Mouse (Mus musculus) olfactory bulb, adult 2 months (tissue): Measurements from ENCODE around the gene Dlg2. TPM values are rescaled to one million over a fixed set of nuclear protein-coding genes. Genes with fewer than 3 reads are reported as not detected.
A peak's percentile ranks its signal among the peaks of the same experiment; 100 is the strongest.
"Not testable (repeated sequence)": the region's sequence is repeated elsewhere in the genome, so short reads cannot be mapped to it uniquely, and the experiment has no call there.

Experiments used
- H3K27ac ChIP-seq: fragments of 200-500 bp; 2 replicates; pipeline ENCODE4 v1.5.1; 2012; ENCODE audit warnings: low read depth, low read length; ENCODE audit not compliant: insufficient read depth
- H3K4me1 ChIP-seq: fragments of 200-500 bp; 2 replicates; pipeline ENCODE4 v1.6.1; 2012; ENCODE audit warnings: low read length; ENCODE audit not compliant: control insufficient read depth, insufficient read depth
- H3K4me3 ChIP-seq: fragments of 200-500 bp; 2 replicates; pipeline ENCODE4 v1.5.1; 2012; ENCODE audit warnings: mild to moderate bottlenecking, low read depth, low read length, moderate library complexity; ENCODE audit not compliant: insufficient read depth
- CTCF ChIP-seq: fragments of 200-500 bp; IDR thresholded peaks from 2 replicates; pipeline ENCODE4 v1.5.1; 2012; ENCODE audit warnings: low read depth, mild to moderate bottlenecking, low read length, moderate library complexity; ENCODE audit not compliant: insufficient read depth
- POLR2A ChIP-seq: fragments of 200-500 bp; IDR thresholded peaks from 2 replicates; pipeline ENCODE4 v1.6.1; 2012; ENCODE audit warnings: mild to moderate bottlenecking, low read depth, low read length, moderate library complexity; ENCODE audit not compliant: insufficient read depth
- WGBS: fragments of 180-500 bp; shearing (Covaris S2); methylation state at CpG from one replicate; pipeline ENCODE4 v1.1.7; 2018; 5-methylcytosine and 5-hydroxymethylcytosine counted together
- polyA plus RNA-seq: library from polyadenylated mRNA; stranded (reverse); fragments of >200 nt; gene quantifications from 2 replicates; pipeline ENCODE4 v1.2.4, GENCODE M21; 2012; ENCODE audit warnings: low replicate concordance; ENCODE audit not compliant: missing spikeins, insufficient read depth, insufficient read length

Dlg2 gene
- polyA plus RNA-seq, 1 experiment, result not detected

- 64% methylated on average over 1 of the region's 1 CpGs for WGBS
- Histone ChIP-seq H3K27ac (no peak overlapping the region), H3K4me3 (no peak overlapping the region), H3K4me1 (no peaks in the 10 kb centered on the region)
- TF ChIP-seq POLR2A (no peak), CTCF (no peak)
Observed at GRCm38 (mm10) chr7:90736369-90736768, 259.9 kb downstream of the Dlg2 start.

GRCm38 (mm10) chr7:90748636-90749035 is 272.2 kb downstream of the Dlg2 start:
- no peak overlapping the region for H3K4me3 ChIP-seq
- no peak overlapping the region for H3K27ac ChIP-seq
- no peaks in the 10 kb centered on the region for H3K4me1 ChIP-seq
- TF ChIP-seq CTCF, result no peak
- TF ChIP-seq POLR2A, result no peak
- 40% methylated on average over 1 of the region's 1 CpGs for WGBS

GRCm38 (mm10) chr7:90787945-90788344 is 311.5 kb downstream of the Dlg2 start:
- TF ChIP-seq CTCF (no peak), POLR2A (no peak)
- Histone ChIP-seq H3K4me3 (no peak overlapping the region), H3K4me1 (no peaks in the 10 kb centered on the region), H3K27ac (no peak overlapping the region)
- 97% methylated on average over 1 of the region's 1 CpGs for WGBS

- Histone ChIP-seq H3K4me3 (no peak overlapping the region), H3K4me1 (no peaks in the 10 kb centered on the region), H3K27ac (no peak overlapping the region)
- TF ChIP-seq POLR2A (no peak), CTCF (no peak)
- 56% methylated on average over 1 of the region's 1 CpGs for WGBS
Observed at GRCm38 (mm10) chr7:90791522-90791921, 315.1 kb downstream of the Dlg2 start.

- no peak overlapping the region for H3K27ac ChIP-seq
Observed at GRCm38 (mm10) chr7:90825640-90826039, 349.2 kb downstream of the Dlg2 start.

GRCm38 (mm10) chr7:90841276-90841675 is 364.8 kb downstream of the Dlg2 start:
- Histone ChIP-seq H3K4me3 (no peak overlapping the region), H3K4me1 (no peaks in the 10 kb centered on the region; the same call in 1 of the 2 replicates), H3K27ac (no peak overlapping the region)
- 52% methylated on average over 4 of the region's 4 CpGs for WGBS
- TF ChIP-seq POLR2A, result no peak
- TF ChIP-seq CTCF, result no peak

More at GRCm38 (mm10) chr7:90825640-90826039, 349.2 kb downstream of the Dlg2 start:
- TF ChIP-seq CTCF (no peak), POLR2A (no peak)
- 81% methylated on average over 3 of the region's 3 CpGs for WGBS
- Histone ChIP-seq H3K4me3 (no peak overlapping the region), H3K4me1 (no peaks in the 10 kb centered on the region)

GRCm38 (mm10) chr7:90843345-90844293 is 367.1 kb downstream of the Dlg2 start:
- WGBS, result 50% methylated on average over 5 of the region's 5 CpGs
- Histone ChIP-seq H3K4me1 (no peaks in the 10 kb centered on the region; the same call in 1 of the 2 replicates), H3K4me3 (no peak overlapping the region), H3K27ac (peak overlapping the region; percentile 44; the same call in 1 of the 2 replicates)
- TF ChIP-seq POLR2A, result no peak
- no peak for TF ChIP-seq CTCF

- not testable (repeated sequence) for H3K4me1 ChIP-seq, H3K27ac ChIP-seq, H3K4me3 ChIP-seq
- WGBS, result 74% methylated on average over 4 of the region's 4 CpGs
Observed at GRCm38 (mm10) chr7:90876796-90877195, 400.3 kb downstream of the Dlg2 start.

- TF ChIP-seq CTCF, result no peak
- no peak for TF ChIP-seq POLR2A
- Histone ChIP-seq H3K4me1 (no peaks in the 10 kb centered on the region), H3K4me3 (no peak overlapping the region), H3K27ac (no peak overlapping the region)
- 77% methylated on average over 3 of the region's 3 CpGs for WGBS
Observed at GRCm38 (mm10) chr7:90882740-90883139, 406.3 kb downstream of the Dlg2 start.
